Mouse (Mus musculus): ENCODE results near the gene Cln5.

Cln5 gene

DNA sequence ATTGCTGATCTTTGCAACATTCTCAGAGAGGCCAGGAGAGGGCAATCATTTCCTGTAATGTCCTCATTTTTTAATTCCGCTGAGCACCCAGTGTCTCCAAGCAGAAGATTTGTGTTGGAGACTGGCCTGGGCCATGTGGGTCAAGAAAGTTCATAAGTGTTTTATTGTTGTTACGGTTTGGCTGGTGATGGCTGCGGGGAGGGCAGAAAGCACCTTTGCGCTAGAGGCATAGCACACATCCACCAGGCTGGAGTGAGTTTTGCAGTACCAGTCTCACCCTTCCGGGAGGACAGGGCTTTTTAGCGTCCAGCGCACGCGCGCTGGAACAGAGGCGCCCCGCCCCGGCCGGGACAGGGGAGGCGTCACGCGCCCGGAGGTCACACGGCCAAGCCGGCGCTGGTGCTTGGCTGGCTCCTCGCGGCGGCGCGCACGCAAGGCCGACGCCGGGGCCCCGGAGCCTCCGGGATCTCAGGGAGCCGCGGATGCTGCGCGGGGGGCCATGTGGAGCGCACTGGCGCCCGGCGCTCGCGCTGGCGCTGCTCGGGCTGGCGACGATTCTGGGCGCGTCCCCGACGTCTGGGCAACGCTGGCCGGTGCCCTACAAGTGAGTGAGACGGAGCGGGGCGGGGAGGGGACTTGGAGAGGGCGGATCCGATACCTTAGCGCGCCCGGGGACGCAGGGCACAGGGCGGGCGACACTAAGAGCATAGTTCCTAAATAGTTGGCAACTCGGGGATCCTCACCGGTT, at the start of gene Cln5:
Gene Cln5 (plus strand): TSS at position 353 of the 748 bp plus-strand sequence.
- peak; percentile 93 to 95 for DNase-seq (ENCODE audit: low spot score in 2 of 2)

GRCm38 (mm10) chr14:103029203-103029602, 40.8 kb upstream of the Cln5 start:
- no peak for DNase-seq (ENCODE audit: low spot score in 2 of 2)

GRCm38 (mm10) chr14:103033271-103033823, 36.7 kb upstream of the Cln5 start:
- no peak for DNase-seq (ENCODE audit: low spot score in 2 of 2)

DNA sequence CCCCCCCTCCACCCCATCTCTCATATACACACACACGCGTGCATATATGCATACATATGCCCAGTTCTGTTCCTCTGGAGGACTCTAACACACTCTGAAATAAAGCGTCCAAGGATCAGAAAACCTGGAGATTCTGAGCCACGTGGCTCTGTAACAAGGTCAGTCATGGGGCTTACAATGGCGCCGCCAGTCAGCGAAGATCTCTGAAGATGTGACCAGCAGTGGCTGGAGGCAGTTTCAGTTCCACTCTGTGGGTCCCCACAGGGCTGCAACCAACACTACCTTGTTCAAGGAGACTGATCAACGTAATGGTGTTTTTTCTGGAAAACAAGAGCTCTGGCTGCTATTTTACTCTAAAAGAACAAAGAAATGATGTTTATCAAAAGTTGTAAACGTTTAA, 35.9 kb upstream of the Cln5 start:
- DNase-seq (ENCODE audit: low spot score in 2 of 2) = no peak

GRCm38 (mm10) chr14:103037016-103037415, 33.0 kb upstream of the Cln5 start:
- DNase-seq (ENCODE audit: low spot score in 2 of 2) = no peak

- DNase-seq (ENCODE audit: low spot score in 2 of 2) = no peak
Measured at GRCm38 (mm10) chr14:103046677-103047076, 23.3 kb upstream of the Cln5 start, which contains the start of gene Acod1. Gene Acod1, plus strand, starts transcription at chr14:103046977.

GRCm38 (mm10) chr14:103048292-103049086, 21.5 kb upstream of the Cln5 start:
- no peak for DNase-seq (ENCODE audit: low spot score in 2 of 2)

DNA sequence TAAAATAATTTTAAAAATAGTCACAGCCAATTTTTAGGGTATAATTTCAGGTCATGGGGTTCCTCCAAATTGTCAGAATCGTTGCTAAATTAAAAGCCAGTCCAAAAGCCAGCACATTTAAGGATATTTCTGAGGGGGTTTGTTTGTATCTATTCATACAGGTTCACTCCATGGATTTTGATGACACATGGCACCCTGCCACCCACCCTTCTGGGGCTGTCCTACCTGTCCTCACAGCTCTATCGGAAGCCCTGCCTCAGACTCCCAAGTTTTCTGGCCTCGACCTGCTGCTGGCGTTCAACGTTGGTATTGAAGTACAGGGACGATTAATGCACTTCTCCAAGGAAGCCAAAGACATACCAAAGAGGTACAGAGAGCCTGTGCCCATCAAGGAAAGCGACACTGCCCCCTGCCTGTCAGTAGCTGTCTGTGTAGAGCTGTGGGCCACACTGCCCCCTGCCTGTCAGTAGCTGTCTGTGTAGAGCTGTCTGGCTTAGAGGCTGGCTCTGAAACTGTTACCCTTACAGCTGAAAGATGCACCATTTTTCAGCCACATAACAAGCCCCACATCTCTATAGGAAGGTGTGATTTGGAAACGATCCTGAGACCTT, 18.8 kb upstream of the Cln5 start:
- peak; percentile 63 to 79 for DNase-seq (ENCODE audit: low spot score in 2 of 2)

DNA sequence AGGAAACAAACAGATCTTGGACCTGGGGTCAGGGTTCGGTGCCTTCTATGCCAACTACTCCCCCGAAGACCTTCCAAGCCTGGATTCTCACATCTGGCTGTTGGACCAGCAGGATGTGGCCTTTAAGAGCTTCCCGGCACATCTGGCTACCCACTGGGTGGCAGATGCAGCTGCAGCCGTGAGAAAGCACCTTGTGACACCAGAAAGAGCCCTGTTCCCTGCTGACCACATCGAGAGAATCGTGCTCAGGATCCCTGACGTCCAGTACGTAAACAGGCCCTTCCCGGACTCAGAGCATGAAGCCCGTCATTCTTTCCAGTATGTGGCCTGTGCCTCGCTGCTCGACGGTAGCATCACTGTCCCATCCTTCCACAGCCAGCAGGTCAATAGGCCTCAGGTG, 15.3 kb upstream of the Cln5 start:
- no peak for DNase-seq (ENCODE audit: low spot score in 2 of 2)

DNA sequence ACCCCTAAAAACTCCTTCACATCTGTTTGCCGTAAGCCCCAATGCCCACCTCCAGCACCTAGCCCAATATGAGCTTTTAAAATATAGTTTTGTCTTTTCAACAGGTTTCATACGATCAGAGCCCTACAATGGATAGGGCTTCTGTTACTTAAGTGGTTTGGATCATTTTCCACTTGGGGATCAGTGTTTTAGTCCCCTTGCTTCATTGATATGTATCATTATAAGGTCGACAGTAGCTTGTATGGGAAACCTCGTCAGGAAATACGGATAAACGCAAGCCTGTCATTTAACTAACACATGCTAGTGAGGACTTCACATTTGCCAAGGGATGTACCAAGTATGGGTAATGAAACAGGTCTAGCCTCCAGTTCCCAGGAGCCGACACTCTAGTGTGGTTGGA, 13.4 kb upstream of the Cln5 start:
- DNase-seq (ENCODE audit: low spot score in 2 of 2) = no peak

DNA sequence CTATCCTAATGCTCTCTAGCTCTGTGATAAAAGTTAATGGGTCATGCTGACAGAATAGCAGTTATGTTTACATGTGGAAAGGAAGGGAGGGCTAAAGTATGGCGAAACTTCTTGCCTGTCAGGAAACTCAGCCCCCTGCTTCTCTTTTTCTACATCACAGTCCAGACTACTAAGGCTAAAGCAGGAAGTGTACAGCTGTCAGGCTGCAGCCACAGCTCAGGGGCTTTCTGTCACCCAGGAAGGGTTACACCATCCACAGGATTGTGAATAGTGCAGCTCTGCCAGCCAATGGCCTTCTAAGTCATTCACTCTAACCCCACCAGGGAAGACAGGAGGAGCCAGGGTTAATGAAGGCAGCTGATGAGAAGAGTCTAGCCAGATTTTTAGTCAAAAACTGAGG, 11.0 kb upstream of the Cln5 start:
- no peak for DNase-seq (ENCODE audit: low spot score in 2 of 2)

- no peak for DNase-seq (ENCODE audit: low spot score in 2 of 2)
Measured at GRCm38 (mm10) chr14:103059495-103059894, 10.5 kb upstream of the Cln5 start.

DNA sequence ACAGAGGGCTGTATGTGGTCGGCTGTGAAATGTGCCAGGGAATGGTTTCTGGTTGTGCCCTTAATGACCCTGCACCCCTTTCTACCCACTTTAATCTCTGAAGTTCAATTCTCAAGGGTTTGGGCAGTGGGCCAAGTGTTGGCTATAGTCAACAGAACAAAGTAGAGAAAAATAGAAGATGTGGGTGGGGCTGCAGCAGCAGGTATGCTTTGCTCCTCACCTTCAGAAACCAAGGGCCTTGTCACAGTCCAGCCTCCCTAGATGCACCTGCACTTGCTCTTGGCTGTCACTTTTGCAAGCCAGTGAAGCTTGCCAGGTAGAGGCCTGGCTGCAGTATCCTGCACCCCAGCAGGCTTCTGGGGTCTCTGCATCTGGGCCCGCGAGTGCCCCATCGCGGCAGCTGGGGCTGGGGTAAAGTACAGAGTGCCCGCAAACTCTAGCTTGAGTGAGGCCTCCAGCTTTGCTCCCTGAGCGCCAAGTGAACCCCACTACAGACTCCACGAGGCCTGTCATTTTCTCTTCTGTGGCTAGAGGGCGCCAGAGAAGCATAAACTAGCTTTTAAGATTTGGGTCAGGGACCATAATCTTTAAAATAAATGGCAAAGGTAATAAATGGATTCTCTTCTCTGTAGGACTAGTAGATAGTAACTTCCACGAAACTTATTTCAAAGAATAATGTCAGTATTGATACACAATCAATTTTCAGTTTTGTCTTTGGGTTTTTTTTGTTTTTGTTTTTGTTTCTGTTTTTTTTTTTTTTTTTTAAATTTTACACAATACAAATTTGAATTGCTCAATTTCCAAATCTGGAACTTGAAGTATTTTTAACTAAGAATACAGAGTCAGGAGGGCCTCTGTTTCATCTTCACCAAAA, 4.5 kb upstream of the Cln5 start:
- DNase-seq (ENCODE audit: low spot score in 2 of 2) = peak in 1 of 2 experiments; percentile 75

DNA sequence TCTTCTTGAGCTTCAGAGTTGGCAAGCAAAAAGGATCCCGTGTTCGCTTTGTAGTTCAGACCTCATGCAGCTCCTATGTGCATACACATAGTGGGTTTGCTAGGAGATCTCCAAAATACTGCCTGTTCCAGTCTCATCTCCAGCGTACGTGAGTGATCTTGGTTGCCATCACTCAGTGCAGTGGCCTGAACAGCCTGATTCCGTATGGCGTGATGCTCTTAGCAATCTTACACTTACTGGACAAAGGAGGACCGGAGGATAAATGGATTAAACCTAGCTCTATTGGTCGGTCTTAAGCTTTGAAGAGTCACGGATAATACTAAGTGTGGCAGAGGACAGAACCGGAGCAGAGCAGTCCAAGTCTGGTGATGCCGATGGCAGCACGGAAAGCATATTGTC, 552 bp upstream of the Cln5 start:
- no peak for DNase-seq (ENCODE audit: low spot score in 2 of 2)

- no peak for DNase-seq (ENCODE audit: low spot score in 2 of 2)
Measured at GRCm38 (mm10) chr14:103070790-103071189, 774 bp downstream of the Cln5 start.

GRCm38 (mm10) chr14:103071471-103071870, 1.5 kb downstream of the Cln5 start:
- DNase-seq (ENCODE audit: low spot score in 2 of 2) = no peak

- DNase-seq (ENCODE audit: low spot score in 2 of 2) = no peak
Measured at GRCm38 (mm10) chr14:103072731-103073130, 2.7 kb downstream of the Cln5 start.

GRCm38 (mm10) chr14:103073825-103074224, 3.8 kb downstream of the Cln5 start:
- DNase-seq (ENCODE audit: low spot score in 2 of 2) = no peak

- no peak for DNase-seq (ENCODE audit: low spot score in 2 of 2)
Measured at GRCm38 (mm10) chr14:103075166-103075565, 5.2 kb downstream of the Cln5 start.

- no peak for DNase-seq (ENCODE audit: low spot score in 2 of 2)
Measured at GRCm38 (mm10) chr14:103077272-103078005, 7.4 kb downstream of the Cln5 start.

Data from urinary bladder, postnatal 4 days (tissue).